ENCODE assay signal across 25 mouse cellular contexts in genomic region chr8:70340659-70341058, GRCm38 (mm10). TPM values are rescaled to one million over a fixed set of nuclear protein-coding genes. Genes with fewer than 3 reads are reported as not detected.
DNase-seq lines count a peak whose midpoint lies in the region; ATAC-seq and TF ChIP-seq lines count a peak whose summit lies in the region.
"Had no signal": no experiment of that assay in that cellular context is flagged by ENCODE, and none has a peak within 500 bp of the region (broad histone marks: within the 10 kb centered on the region; RNA-seq: fewer than 3 reads in every experiment).

No protein-coding gene starts in this region.

- no peak for TF ChIP-seq POLR2A in cerebellum, adult 2 months (IDR thresholded peaks at IDR 0.05; ENCODE audit: borderline replicate concordance, insufficient read depth, low read length)

- peak; percentile 61 to 68 for DNase-seq in cerebellum, adult 18-20 months
- no peak for DNase-seq in cerebellum, postnatal 14 days
- peak; percentile 50 for DNase-seq in layer of hippocampus, adult 11-12 months (ENCODE audit: low spot score)
- DNase-seq in layer of hippocampus, postnatal 10 days (ENCODE audit: low spot score in 2 of 2) = no peak
- DNase-seq in brain, adult 2 months (ENCODE audit: low read depth, low spot score) = peak; percentile 75
- DNase-seq in cerebellum, adult 2 months = peak; percentile 63 to 73
- DNase-seq: adrenal gland, adult 8-10 months; adrenal gland, postnatal 36 days; embryo, embryonic 11 days; heart, adult 18-20 months; heart, postnatal 14 days; kidney, adult 11 months had no signal

- H3K4me2 ChIP-seq in kidney, embryonic 14.5 days (replicated peaks; ENCODE audit: low read depth, low read length) = no peak overlapping the region
- no peak overlapping the region for H3K4me2 ChIP-seq in neural tube, embryonic 15.5 days
- H3K4me2 ChIP-seq: embryonic facial prominence, embryonic 12.5 days; forebrain, embryonic 12.5 days; heart, embryonic 11.5 days; heart, embryonic 15.5 days; hindbrain, embryonic 13.5 days had no signal

- H3K4me1 ChIP-seq in cerebellum, adult 2 months (ENCODE audit: control insufficient read depth, insufficient read depth, low read length) = peaks cover 47% of the 10 kb centered on the region
- no peaks in the 10 kb centered on the region for H3K4me1 ChIP-seq in kidney, embryonic 14.5 days (ENCODE audit: control insufficient read depth, insufficient read depth, low read length)
- H3K4me1 ChIP-seq in neural tube, embryonic 15.5 days = no peaks in the 10 kb centered on the region
- H3K4me1 ChIP-seq: forebrain, embryonic 12.5 days had no signal

- no peaks in the 10 kb centered on the region for H3K27me3 ChIP-seq in cerebellum, adult 2 months (ENCODE audit: control insufficient read depth, insufficient read depth, low read length)
- H3K27me3 ChIP-seq in kidney, embryonic 14.5 days (ENCODE audit: control insufficient read depth, insufficient read depth, low read length) = no peaks in the 10 kb centered on the region
- H3K27me3 ChIP-seq in neural tube, embryonic 15.5 days (replicated peaks) = no peaks in the 10 kb centered on the region
- H3K27me3 ChIP-seq: embryonic facial prominence, embryonic 12.5 days; forebrain, embryonic 12.5 days; heart, embryonic 15.5 days; hindbrain, embryonic 13.5 days had no signal

- no peak for ATAC-seq in kidney, embryonic 14.5 days (ENCODE audit: low FRiP score, low TSS enrichment)
- no peak for ATAC-seq in neural tube, embryonic 15.5 days (ENCODE audit: low FRiP score)
- ATAC-seq: CD4-positive, CD25-positive, alpha-beta regulatory T cell, adult 4 months; forebrain, embryonic 16.5 days; hindbrain, postnatal 0 days had no signal

- no peak overlapping the region for H3K4me3 ChIP-seq in cerebellum, adult 2 months (replicated peaks; ENCODE audit: insufficient read depth, low read depth, low read length)
- no peak overlapping the region for H3K4me3 ChIP-seq in kidney, embryonic 14.5 days (ENCODE audit: low read length)
- no peak overlapping the region for H3K4me3 ChIP-seq in neural tube, embryonic 15.5 days (replicated peaks)
- H3K4me3 ChIP-seq: embryonic facial prominence, embryonic 12.5 days; forebrain, embryonic 12.5 days; heart, embryonic 15.5 days; hindbrain, embryonic 13.5 days had no signal

- no peaks in the 10 kb centered on the region for H3K9me3 ChIP-seq in kidney, embryonic 14.5 days (ENCODE audit: control insufficient read depth, low read length)
- H3K9me3 ChIP-seq in neural tube, embryonic 15.5 days (replicated peaks) = no peaks in the 10 kb centered on the region
- H3K9me3 ChIP-seq: embryonic facial prominence, embryonic 12.5 days; forebrain, embryonic 12.5 days; G1E; heart, embryonic 15.5 days; hindbrain, embryonic 13.5 days had no signal

- no peak overlapping the region for H3K9ac ChIP-seq in kidney, embryonic 14.5 days (ENCODE audit: low read depth, low read length)
- no peak overlapping the region for H3K9ac ChIP-seq in neural tube, embryonic 15.5 days (replicated peaks)
- H3K9ac ChIP-seq: embryonic facial prominence, embryonic 12.5 days; forebrain, embryonic 12.5 days; heart, embryonic 15.5 days; hindbrain, embryonic 13.5 days had no signal

- TF ChIP-seq CTCF in cerebellum, adult 2 months (IDR thresholded peaks at IDR 0.05; ENCODE audit: borderline replicate concordance, insufficient read depth, low read depth, low read length) = no peak

- H3K36me3 ChIP-seq in kidney, embryonic 14.5 days (ENCODE audit: control insufficient read depth, insufficient read depth, low read length) = peaks cover 86% of the 10 kb centered on the region
- peaks cover 77% of the 10 kb centered on the region for H3K36me3 ChIP-seq in neural tube, embryonic 15.5 days

- WGBS in cerebellum, adult 2 months = 14% methylated on average over 7 of the region's 7 CpGs
- WGBS in kidney, embryonic 14.5 days = 88% methylated on average over 7 of the region's 7 CpGs
- 90% methylated on average over 7 of the region's 7 CpGs for WGBS in neural tube, embryonic 15.5 days

- peak overlapping the region; percentile 76 for H3K27ac ChIP-seq in cerebellum, adult 2 months (ENCODE audit: insufficient read depth, low read length)
- no peak overlapping the region for H3K27ac ChIP-seq in kidney, embryonic 14.5 days (ENCODE audit: low read depth, low read length)
- H3K27ac ChIP-seq in neural tube, embryonic 15.5 days (replicated peaks) = no peak overlapping the region
- H3K27ac ChIP-seq: embryonic facial prominence, embryonic 12.5 days; forebrain, embryonic 12.5 days; heart, embryonic 15.5 days; hindbrain, embryonic 13.5 days; hindbrain, postnatal 0 days had no signal

RNA-seq across cellular contexts. Expression of gene Gdf1, which starts 11.0 kb away (rescaled TPM):
- total RNA-seq in layer of hippocampus, postnatal 10 days (2021) = 10 to 100 TPM; 13.2 to 23.5 TPM
- 19.1 and 21.0 TPM in 2 replicates for polyA plus RNA-seq in cerebellum, adult 2 months (2012; rRNA removed)
- polyA plus RNA-seq in kidney, embryonic 14.5 days (2014; fragmentation: Nextera tagmentation; extraction: Ambion mirVana) = 7.6 and 7.9 TPM in 2 replicates
- 7.9 and 9.8 TPM in 2 replicates for polyA plus RNA-seq in neural tube, embryonic 15.5 days (2015; fragmentation: Nextera tagmentation; extraction: Ambion mirVana)
- total RNA-seq: common myeloid progenitor, adult 5-6 weeks; G1E; heart, postnatal 14 days; hematopoietic stem cell, adult 5-6 weeks had no signal
- polyA plus RNA-seq: G1E had no signal

RNA-seq across cellular contexts. Expression of gene Upf1, which starts 12.4 kb away (rescaled TPM):
- 10 to 100 TPM; 50.8 to 51.0 TPM for total RNA-seq in layer of hippocampus, postnatal 10 days (2021)
- 37.9 and 41.3 TPM in 2 replicates for polyA plus RNA-seq in cerebellum, adult 2 months (2012; rRNA removed)
- polyA plus RNA-seq in kidney, embryonic 14.5 days (2014; fragmentation: Nextera tagmentation; extraction: Ambion mirVana) = 21.8 and 24.2 TPM in 2 replicates
- polyA plus RNA-seq in neural tube, embryonic 15.5 days (2015; fragmentation: Nextera tagmentation; extraction: Ambion mirVana) = 11.8 and 12.6 TPM in 2 replicates

RNA-seq across cellular contexts. Expression of gene Cers1, which starts 25.1 kb away (rescaled TPM):
- 10 to 100 TPM; 94.6 to 99.0 TPM for total RNA-seq in layer of hippocampus, postnatal 10 days (2021)
- polyA plus RNA-seq in cerebellum, adult 2 months (2012; rRNA removed) = 55.5 and 56.8 TPM in 2 replicates
- 2.3 and 2.6 TPM in 2 replicates for polyA plus RNA-seq in kidney, embryonic 14.5 days (2014; fragmentation: Nextera tagmentation; extraction: Ambion mirVana)
- 35.5 and 42.4 TPM in 2 replicates for polyA plus RNA-seq in neural tube, embryonic 15.5 days (2015; fragmentation: Nextera tagmentation; extraction: Ambion mirVana)
- total RNA-seq: common myeloid progenitor, adult 5-6 weeks; hematopoietic stem cell, adult 5-6 weeks had no signal
- polyA plus RNA-seq: CD4-positive, CD25-positive, alpha-beta regulatory T cell, adult 4 months; G1E had no signal

RNA-seq across cellular contexts. Expression of gene Comp, which starts 32.7 kb away (rescaled TPM):
- total RNA-seq in layer of hippocampus, postnatal 10 days (2021) = under 1 TPM in 1 of 2 experiments, not detected in 1; 0.31 TPM
- 2.2 and 3.1 TPM in 2 replicates for polyA plus RNA-seq in cerebellum, adult 2 months (2012; rRNA removed)
- polyA plus RNA-seq in kidney, embryonic 14.5 days (2014; fragmentation: Nextera tagmentation; extraction: Ambion mirVana) = 0.14 and 0.26 TPM in 2 replicates
- 3.1 and 6.4 TPM in 2 replicates for polyA plus RNA-seq in neural tube, embryonic 15.5 days (2015; fragmentation: Nextera tagmentation; extraction: Ambion mirVana)
- total RNA-seq: adrenal gland, postnatal 36 days; G1E had no signal

RNA-seq across cellular contexts. Expression of gene Cope, which starts 38.3 kb away (rescaled TPM):
- total RNA-seq in layer of hippocampus, postnatal 10 days (2021) = 100 to 1,000 TPM; 122 to 145 TPM
- 286 and 287 TPM in 2 replicates for polyA plus RNA-seq in cerebellum, adult 2 months (2012; rRNA removed)
- 322 and 327 TPM in 2 replicates for polyA plus RNA-seq in kidney, embryonic 14.5 days (2014; fragmentation: Nextera tagmentation; extraction: Ambion mirVana)
- 299 and 314 TPM in 2 replicates for polyA plus RNA-seq in neural tube, embryonic 15.5 days (2015; fragmentation: Nextera tagmentation; extraction: Ambion mirVana)

Comparison
In these comparisons a context has a peak if more than half of its experiments do, and no peak if none do; other contexts are left out.
1. DNase-seq: peak in cerebellum, adult 18-20 months (2 of 2), layer of hippocampus, adult 11-12 months (single experiment), brain, adult 2 months (single experiment) and cerebellum, adult 2 months (2 of 2); none in cerebellum, postnatal 14 days (0 of 2) and layer of hippocampus, postnatal 10 days (0 of 2).
2. RNA of gene Cers1, which starts 25.1 kb away (polyA plus RNA-seq): 55.5 to 56.8 TPM in cerebellum, adult 2 months and 35.5 to 42.4 TPM in neural tube, embryonic 15.5 days; 2.3 to 2.6 TPM in kidney, embryonic 14.5 days; every median in the first group is over 10 times any median in the second.